8 mouse cellular contexts compared by ENCODE assay signal in genomic region chr2:49720343-49720742, GRCm38 (mm10).
DNase-seq lines count a peak whose midpoint lies in the region; ATAC-seq and TF ChIP-seq lines count a peak whose summit lies in the region.
"Had no signal": no experiment of that assay in that cellular context is flagged by ENCODE, and none has a peak within 500 bp of the region (broad histone marks: within the 10 kb centered on the region; RNA-seq: fewer than 3 reads in every experiment).

No protein-coding gene starts in this region.

- H3K4me2 ChIP-seq in kidney, postnatal 0 days (ENCODE audit: low read length), result peak overlapping the region; percentile 23
- H3K4me2 ChIP-seq in hindbrain, embryonic 11.5 days (replicated peaks; ENCODE audit: low read depth, low read length), result no peak overlapping the region
- H3K4me2 ChIP-seq in midbrain, embryonic 15.5 days, result peak overlapping the region; percentile 26

- no peaks in the 10 kb centered on the region for H3K9me3 ChIP-seq in kidney, postnatal 0 days (replicated peaks; ENCODE audit: low read length)
- no peaks in the 10 kb centered on the region for H3K9me3 ChIP-seq in forebrain, embryonic 10.5 days
- H3K9me3 ChIP-seq in hindbrain, embryonic 11.5 days (ENCODE audit: control insufficient read depth, low read length), result no peaks in the 10 kb centered on the region
- no peaks in the 10 kb centered on the region for H3K9me3 ChIP-seq in midbrain, embryonic 15.5 days
- H3K9me3 ChIP-seq: G1E had no signal

- WGBS in kidney, postnatal 0 days, result 30% methylated on average over 9 of the region's 9 CpGs
- WGBS in forebrain, embryonic 10.5 days, result 40% methylated on average over 9 of the region's 9 CpGs
- WGBS in hindbrain, embryonic 11.5 days, result 53% methylated on average over 9 of the region's 9 CpGs
- WGBS in midbrain, embryonic 15.5 days, result 25% methylated on average over 9 of the region's 9 CpGs

- peak overlapping the region; percentile 25; the same call in 1 of the 2 replicates for H3K27ac ChIP-seq in kidney, postnatal 0 days
- H3K27ac ChIP-seq in forebrain, embryonic 10.5 days, result peak overlapping the region; percentile 83
- H3K27ac ChIP-seq in hindbrain, embryonic 11.5 days (ENCODE audit: low read depth, low read length), result peak overlapping the region; percentile 82
- peak overlapping the region; percentile 83 for H3K27ac ChIP-seq in midbrain, embryonic 15.5 days

- no peak overlapping the region for H3K4me3 ChIP-seq in kidney, postnatal 0 days (replicated peaks; ENCODE audit: low read depth, low read length)
- H3K4me3 ChIP-seq in forebrain, embryonic 10.5 days, result peak overlapping the region; percentile 24; the same call in 1 of the 2 replicates
- H3K4me3 ChIP-seq in hindbrain, embryonic 11.5 days (ENCODE audit: low read depth, low read length), result no peak overlapping the region
- H3K4me3 ChIP-seq in midbrain, embryonic 15.5 days, result no peak overlapping the region

- TF ChIP-seq CTCF in kidney, postnatal 0 days (IDR thresholded peaks at IDR 0.05; ENCODE audit: low read depth), result no peak

- no peaks in the 10 kb centered on the region for H3K27me3 ChIP-seq in kidney, postnatal 0 days (ENCODE audit: insufficient read depth, low read length)
- peaks cover 11% of the 10 kb centered on the region for H3K27me3 ChIP-seq in forebrain, embryonic 10.5 days (ENCODE audit: poor library complexity, severe bottlenecking)
- no peaks in the 10 kb centered on the region for H3K27me3 ChIP-seq in hindbrain, embryonic 11.5 days (ENCODE audit: control insufficient read depth, insufficient read depth, low read length)
- no peaks in the 10 kb centered on the region for H3K27me3 ChIP-seq in midbrain, embryonic 15.5 days (replicated peaks)

- H3K36me3 ChIP-seq in kidney, postnatal 0 days (ENCODE audit: insufficient read depth, low read length), result no peaks in the 10 kb centered on the region
- peaks cover 46% of the 10 kb centered on the region for H3K36me3 ChIP-seq in forebrain, embryonic 10.5 days (replicated peaks)
- H3K36me3 ChIP-seq in hindbrain, embryonic 11.5 days (ENCODE audit: control insufficient read depth, insufficient read depth, low read length), result no peaks in the 10 kb centered on the region; the same call in 1 of the 2 replicates
- peaks cover 8% of the 10 kb centered on the region; the same call in 1 of the 2 replicates for H3K36me3 ChIP-seq in midbrain, embryonic 15.5 days (replicated peaks)

- no peak for DNase-seq in kidney, postnatal 0 days (ENCODE audit: low spot score)
- no peak for DNase-seq in kidney, postnatal 10 days
- DNase-seq in forebrain, embryonic 10.5 days (ENCODE audit: extremely low spot score, low spot score), result no peak
- no peak for DNase-seq in hindbrain, embryonic 11.5 days (ENCODE audit: low spot score)
- DNase-seq in adrenal gland, adult 2 months, result no peak
- DNase-seq in MN1 (ENCODE audit: low spot score), result no peak

- 0 out of 2 replicates have a peak overlapping the region, but pooled peaks have one; percentile 23 for H3K9ac ChIP-seq in kidney, postnatal 0 days (ENCODE audit: low read depth, low read length)
- no peak overlapping the region for H3K9ac ChIP-seq in hindbrain, embryonic 11.5 days (ENCODE audit: low read depth, low read length)
- H3K9ac ChIP-seq in midbrain, embryonic 15.5 days, result no peak overlapping the region; the same call in 1 of the 2 replicates

- ATAC-seq in kidney, postnatal 0 days (replicated peaks; ENCODE audit: low FRiP score, low read depth), result no peak
- no peak for ATAC-seq in hindbrain, embryonic 11.5 days (ENCODE audit: low FRiP score)
- ATAC-seq in midbrain, embryonic 15.5 days (replicated peaks), result peak; percentile 32

- peaks cover 9% of the 10 kb centered on the region for H3K4me1 ChIP-seq in kidney, postnatal 0 days (replicated peaks; ENCODE audit: insufficient read depth, low read length)
- H3K4me1 ChIP-seq in forebrain, embryonic 10.5 days, result peaks cover 67% of the 10 kb centered on the region
- peaks cover 16% of the 10 kb centered on the region for H3K4me1 ChIP-seq in hindbrain, embryonic 11.5 days (replicated peaks; ENCODE audit: control insufficient read depth, insufficient read depth, low read length)
- H3K4me1 ChIP-seq in midbrain, embryonic 15.5 days, result peaks cover 58% of the 10 kb centered on the region

Comparison
In these comparisons a context has a peak if more than half of its experiments do, and no peak if none do; other contexts are left out.
1. H3K27ac ChIP-seq: peak in every context shown above with its lines; median percentile 83 in forebrain, embryonic 10.5 days; 83 in midbrain, embryonic 15.5 days; 82 in hindbrain, embryonic 11.5 days; 25 in kidney, postnatal 0 days.